Mouse (Mus musculus): ENCODE measurements around the gene Tlr12. TPM values are rescaled to one million over a fixed set of nuclear protein-coding genes. Genes with fewer than 3 reads are reported as not detected.

The Tlr12 gene
- polyA plus RNA-seq (2021; fragmentation: Nextera tagmentation), result 0.29 and 0.80 TPM in 2 replicates
- long read RNA-seq, experiment 1, partial matches to known transcripts, result 0 of 2 reads
- long read RNA-seq, experiment 1, other reads (novel, unspliced or antisense), result 0 of 2 reads
- long read RNA-seq, experiment 2, result 0 reads

GRCm38 (mm10) chr4:128618246-128618911, at the start of gene Tlr12:
Tlr12 (minus strand) TSS chr4:128618619.

GRCm38 (mm10) chr4:128654505-128655381, 36.3 kb upstream of the Tlr12 start, which contains the start of gene Phc2:
Phc2 (plus strand) TSS chr4:128654702.

GRCm38 (mm10) chr4:128609925-128610402, 8.5 kb downstream of the Tlr12 start, which contains the start of gene Zscan20:
Zscan20 (minus strand) TSS chr4:128610098.

Other genes with a start within 250 kb of the Tlr12 start
- 1.1 TPM in 2 replicates for gene Zscan20, start 8.5 kb downstream of the Tlr12 start, polyA plus RNA-seq (2021; fragmentation: Nextera tagmentation)
- gene Phc2, start 36.1 kb upstream of the Tlr12 start, polyA plus RNA-seq (2021; fragmentation: Nextera tagmentation), result 10.9 and 11.0 TPM in 2 replicates
- not detected in 2 replicates for gene A3galt2, start 136.7 kb upstream of the Tlr12 start, polyA plus RNA-seq (2021; fragmentation: Nextera tagmentation)
- gene Zfp362, start 187.4 kb upstream of the Tlr12 start, polyA plus RNA-seq (2021; fragmentation: Nextera tagmentation), result 4.2 and 15.8 TPM in 2 replicates

Data from left cerebral cortex, adult 6 months (tissue).